Mouse (Mus musculus) stomach, embryonic 15.5 days (tissue): ENCODE results near the gene Tbcc. TPM values are rescaled to one million over a fixed set of nuclear protein-coding genes. Genes with fewer than 3 reads are reported as not detected.

Experiments used
- ATAC-seq: fragments of 200-750 bp; cut with Nextera tagmentation; 2 replicates; pipeline ENCODE4 v1.8.0; 2017; ENCODE audit warnings: low read depth, moderate number of reproducible peaks, moderate TSS enrichment; ENCODE audit not compliant: insufficient read depth, low FRiP score
- H3K27ac ChIP-seq: fragments of 300-500 bp; sonication (generic); 2 replicates; pipeline ENCODE4 v1.5.1; 2015; ENCODE audit warnings: mild to moderate bottlenecking, inconsistent platforms
- H3K27me3 ChIP-seq: fragments of 300-500 bp; sonication (generic); replicated peaks from 2 replicates; pipeline ENCODE4 v1.6.1; 2015; ENCODE audit warnings: inconsistent platforms
- H3K36me3 ChIP-seq: fragments of 300-500 bp; sonication (generic); 2 replicates; pipeline ENCODE4 v1.6.1; 2015; ENCODE audit warnings: inconsistent platforms
- H3K4me1 ChIP-seq: fragments of 300-500 bp; sonication (generic); 2 replicates; pipeline ENCODE4 v1.6.1; 2015; ENCODE audit warnings: inconsistent platforms
- H3K4me2 ChIP-seq: fragments of 300-500 bp; sonication (generic); 2 replicates; pipeline ENCODE4 v1.6.1; 2015; ENCODE audit warnings: mild to moderate bottlenecking, inconsistent platforms
- H3K4me3 ChIP-seq: fragments of 300-500 bp; sonication (generic); replicated peaks from 2 replicates; pipeline ENCODE4 v1.5.1; 2015; ENCODE audit warnings: inconsistent platforms
- H3K9ac ChIP-seq: fragments of 300-500 bp; sonication (generic); 2 replicates; pipeline ENCODE4 v1.6.1; 2015; ENCODE audit warnings: inconsistent platforms
- H3K9me3 ChIP-seq: fragments of 300-500 bp; sonication (generic); 2 replicates; pipeline ENCODE4 v1.6.1; 2016; ENCODE audit warnings: inconsistent platforms
- WGBS: fragments of 180-500 bp; shearing (Covaris S2); methylation state at CpG from one replicate; pipeline ENCODE4 v1.1.7; 2015; 5-methylcytosine and 5-hydroxymethylcytosine counted together
- polyA plus RNA-seq: library from polyadenylated mRNA; unstranded; fragments of >200 nt; fragmentation: Nextera tagmentation; extraction: Ambion mirVana; gene quantifications from 2 replicates; pipeline ENCODE4 v1.2.1, GENCODE M21; 2015

Tbcc gene
- polyA plus RNA-seq, 1 experiment from 2014 or later: 63.0 TPM

- Histone ChIP-seq H3K9ac (peak overlapping the region; percentile 93), H3K27ac (peak overlapping the region; percentile 100), H3K4me1 (peaks cover 22% of the 10 kb centered on the region), H3K27me3 (no peaks in the 10 kb centered on the region), H3K4me2 (peak overlapping the region; percentile 61), H3K9me3 (no peaks in the 10 kb centered on the region), H3K4me3 (peak overlapping the region; percentile 84), H3K36me3 (no peaks in the 10 kb centered on the region)
- WGBS: 7% methylated on average over 4 of the region's 4 CpGs
- ATAC-seq: no peak
Observed at GRCm38 (mm10) chr17:46856107-46856388, 34.4 kb upstream of the Tbcc start.

GRCm38 (mm10) chr17:46856471-46857360, 33.8 kb upstream of the Tbcc start:
- WGBS: under 1% methylated on average over 83 of the region's 87 CpGs
- H3K4me1 ChIP-seq: peaks cover 22% of the 10 kb centered on the region
- H3K4me2 ChIP-seq: peak overlapping the region; percentile 61
- peak overlapping the region; percentile 93 for H3K9ac ChIP-seq
- no peaks in the 10 kb centered on the region for H3K27me3 ChIP-seq
- no peaks in the 10 kb centered on the region for H3K9me3 ChIP-seq
- peak; percentile 48; the same call in 1 of the 2 replicates for ATAC-seq
- H3K27ac ChIP-seq: peak overlapping the region; percentile 100
- H3K4me3 ChIP-seq: peak overlapping the region; percentile 84
- no peaks in the 10 kb centered on the region for H3K36me3 ChIP-seq

- Histone ChIP-seq H3K9me3 (no peaks in the 10 kb centered on the region), H3K27me3 (no peaks in the 10 kb centered on the region), H3K4me3 (peak overlapping the region; percentile 84), H3K4me2 (peak overlapping the region; percentile 55), H3K9ac (peak overlapping the region; percentile 93), H3K27ac (peak overlapping the region; percentile 100), H3K4me1 (peaks cover 22% of the 10 kb centered on the region), H3K36me3 (no peaks in the 10 kb centered on the region)
- ATAC-seq: peak; percentile 65
- under 1% methylated on average over 33 of the region's 52 CpGs for WGBS
Observed at GRCm38 (mm10) chr17:46857361-46857902, 33.1 kb upstream of the Tbcc start.

GRCm38 (mm10) chr17:46857903-46858748, 32.4 kb upstream of the Tbcc start, which contains the start of gene Bicral:
Gene Bicral, minus strand, starts transcription at chr17:46858482.
- 0% methylated on average over 37 of the region's 65 CpGs for whole genome bisulfite sequencing
- Histone ChIP-seq H3K9ac (peak within 1 kb of the TSS; percentile 93), H3K9me3 (no peaks in the 10 kb centered on the region), H3K36me3 (no peaks in the 10 kb centered on the region), H3K4me2 (peak within 1 kb of the TSS; percentile 55), H3K27ac (peak within 1 kb of the TSS; percentile 100), H3K4me1 (peaks cover 18% of the 10 kb centered on the region), H3K4me3 (peak within 1 kb of the TSS; percentile 84), H3K27me3 (no peaks in the 10 kb centered on the region)
- peak; percentile 42 for ATAC-seq

GRCm38 (mm10) chr17:46858749-46859444, 31.6 kb upstream of the Tbcc start:
- Histone ChIP-seq H3K36me3 (no peaks in the 10 kb centered on the region), H3K9me3 (no peaks in the 10 kb centered on the region), H3K4me3 (peak overlapping the region; percentile 84), H3K27me3 (no peaks in the 10 kb centered on the region), H3K9ac (peak overlapping the region; percentile 93; the same call in 1 of the 2 replicates), H3K4me2 (peak overlapping the region; percentile 55), H3K4me1 (peaks cover 14% of the 10 kb centered on the region), H3K27ac (peak overlapping the region; percentile 100)
- 18% methylated on average over 9 of the region's 9 CpGs for WGBS
- no peak for ATAC-seq

GRCm38 (mm10) chr17:46860120-46860519, 30.4 kb upstream of the Tbcc start:
- H3K27ac ChIP-seq: no peak overlapping the region
- no peaks in the 10 kb centered on the region for H3K9me3 ChIP-seq
- peaks cover 4% of the 10 kb centered on the region; the same call in 1 of the 2 replicates for H3K4me1 ChIP-seq
- no peak for ATAC-seq
- H3K36me3 ChIP-seq: no peaks in the 10 kb centered on the region
- H3K9ac ChIP-seq: no peak overlapping the region
- no peak overlapping the region for H3K4me3 ChIP-seq
- 93% methylated on average over 4 of the region's 4 CpGs for WGBS
- H3K4me2 ChIP-seq: no peak overlapping the region
- no peaks in the 10 kb centered on the region for H3K27me3 ChIP-seq

- Histone ChIP-seq H3K9ac (no peak overlapping the region), H3K36me3 (no peaks in the 10 kb centered on the region), H3K4me3 (no peak overlapping the region), H3K27ac (no peak overlapping the region), H3K9me3 (no peaks in the 10 kb centered on the region), H3K27me3 (no peaks in the 10 kb centered on the region), H3K4me2 (no peak overlapping the region), H3K4me1 (no peaks in the 10 kb centered on the region)
- 61% methylated on average over 7 of the region's 7 CpGs for WGBS
- no peak for ATAC-seq
Observed at GRCm38 (mm10) chr17:46864566-46865195, 25.8 kb upstream of the Tbcc start.

- no peaks in the 10 kb centered on the region for H3K9me3 ChIP-seq
- H3K4me3 ChIP-seq: no peak overlapping the region
- H3K4me2 ChIP-seq: no peak overlapping the region
- H3K27me3 ChIP-seq: no peaks in the 10 kb centered on the region
- no peaks in the 10 kb centered on the region for H3K4me1 ChIP-seq
- 0 out of 2 replicates have a peak, but pooled peaks cover under 1% of the 10 kb centered on the region for H3K36me3 ChIP-seq
- no peak for ATAC-seq
- H3K9ac ChIP-seq: no peak overlapping the region
- whole genome bisulfite sequencing: 83% methylated on average over 12 of the region's 12 CpGs
- H3K27ac ChIP-seq: no peak overlapping the region
Observed at GRCm38 (mm10) chr17:46866836-46867235, 23.6 kb upstream of the Tbcc start.

GRCm38 (mm10) chr17:46870204-46870798, 20.2 kb upstream of the Tbcc start:
- H3K9ac ChIP-seq: no peak overlapping the region
- H3K4me1 ChIP-seq: 0 out of 2 replicates have a peak, but pooled peaks cover 7% of the 10 kb centered on the region
- H3K27me3 ChIP-seq: no peaks in the 10 kb centered on the region
- no peak for ATAC-seq
- H3K4me2 ChIP-seq: no peak overlapping the region
- 87% methylated on average over 5 of the region's 5 CpGs for WGBS
- no peaks in the 10 kb centered on the region for H3K9me3 ChIP-seq
- H3K27ac ChIP-seq: no peak overlapping the region
- 0 out of 2 replicates have a peak, but pooled peaks cover 2% of the 10 kb centered on the region for H3K36me3 ChIP-seq
- no peak overlapping the region for H3K4me3 ChIP-seq

GRCm38 (mm10) chr17:46870913-46871312, 19.6 kb upstream of the Tbcc start:
- Histone ChIP-seq H3K27ac (no peak overlapping the region), H3K4me2 (no peak overlapping the region), H3K27me3 (no peaks in the 10 kb centered on the region), H3K4me1 (0 out of 2 replicates have a peak, but pooled peaks cover 7% of the 10 kb centered on the region), H3K36me3 (0 out of 2 replicates have a peak, but pooled peaks cover 2% of the 10 kb centered on the region), H3K9ac (no peak overlapping the region), H3K9me3 (no peaks in the 10 kb centered on the region), H3K4me3 (no peak overlapping the region)
- 15% methylated on average over 1 of the region's 1 CpGs for WGBS
- no peak for ATAC-seq
